ENCODE assay signal across 16 mouse cellular contexts in genomic region chr8:57455765-57456164, GRCm38 (mm10). TPM values are rescaled to one million over a fixed set of nuclear protein-coding genes. Genes with fewer than 3 reads are reported as not detected.
A peak's percentile ranks its signal among the peaks of the same experiment; 100 is the strongest.
DNase-seq lines count a peak whose midpoint lies in the region; ATAC-seq and TF ChIP-seq lines count a peak whose summit lies in the region.
"Had no signal": no experiment of that assay in that cellular context is flagged by ENCODE, and none has a peak within 500 bp of the region (broad histone marks: within the 10 kb centered on the region; RNA-seq: fewer than 3 reads in every experiment).

Scrg1 (plus strand) TSS chr8:57455923.

- no peak within 1 kb of the TSS for H3K9ac ChIP-seq in hindbrain, embryonic 16.5 days (ENCODE audit: low read depth, low read length)
- H3K9ac ChIP-seq in hindbrain, embryonic 14.5 days: no peak within 1 kb of the TSS
- H3K9ac ChIP-seq in forebrain, embryonic 16.5 days (replicated peaks; ENCODE audit: low read depth, low read length): no peak within 1 kb of the TSS
- peak within 1 kb of the TSS; percentile 12; the same call in 1 of the 2 replicates for H3K9ac ChIP-seq in limb, embryonic 14.5 days (ENCODE audit: low read depth, low read length, severe bottlenecking)
- no peak within 1 kb of the TSS for H3K9ac ChIP-seq in intestine, embryonic 16.5 days (ENCODE audit: low read depth, low read length)
- H3K9ac ChIP-seq: hindbrain, embryonic 12.5 days had no signal

- no peaks in the 10 kb centered on the region for H3K4me1 ChIP-seq in hindbrain, embryonic 16.5 days (ENCODE audit: control insufficient read depth, insufficient read depth, low read depth, low read length)
- no peaks in the 10 kb centered on the region for H3K4me1 ChIP-seq in hindbrain, embryonic 14.5 days (replicated peaks; ENCODE audit: control insufficient read depth, insufficient read depth, low read length)
- H3K4me1 ChIP-seq in forebrain, embryonic 16.5 days (replicated peaks; ENCODE audit: control insufficient read depth, insufficient read depth, low read length): peaks cover 11% of the 10 kb centered on the region
- H3K4me1 ChIP-seq in limb, embryonic 14.5 days (ENCODE audit: control insufficient read depth, insufficient read depth, low read length): peaks cover 9% of the 10 kb centered on the region; the same call in 1 of the 2 replicates
- no peaks in the 10 kb centered on the region for H3K4me1 ChIP-seq in intestine, embryonic 16.5 days (ENCODE audit: control insufficient read depth, insufficient read depth, low read length)
- H3K4me1 ChIP-seq: hindbrain, embryonic 12.5 days had no signal

- H3K27me3 ChIP-seq in hindbrain, embryonic 16.5 days (replicated peaks; ENCODE audit: control insufficient read depth, insufficient read depth, low read length): no peaks in the 10 kb centered on the region
- no peaks in the 10 kb centered on the region for H3K27me3 ChIP-seq in hindbrain, embryonic 14.5 days (ENCODE audit: control insufficient read depth, insufficient read depth, low read length)
- H3K27me3 ChIP-seq in forebrain, embryonic 16.5 days (replicated peaks; ENCODE audit: control insufficient read depth, insufficient read depth, low read length): no peaks in the 10 kb centered on the region
- no peaks in the 10 kb centered on the region for H3K27me3 ChIP-seq in limb, embryonic 14.5 days (ENCODE audit: control insufficient read depth, insufficient read depth, low read length)
- no peaks in the 10 kb centered on the region for H3K27me3 ChIP-seq in intestine, embryonic 16.5 days (replicated peaks; ENCODE audit: control insufficient read depth, insufficient read depth, low read length)
- H3K27me3 ChIP-seq: hindbrain, embryonic 12.5 days had no signal

- TF ChIP-seq CTCF in brain, embryonic 14.5 days (IDR thresholded peaks at IDR 0.05; ENCODE audit: borderline replicate concordance, extremely low read depth, insufficient read depth, insufficient read length): no peak

- no peak within 1 kb of the TSS for H3K4me3 ChIP-seq in hindbrain, embryonic 16.5 days (ENCODE audit: low read length)
- no peak within 1 kb of the TSS for H3K4me3 ChIP-seq in hindbrain, embryonic 14.5 days (replicated peaks; ENCODE audit: low read length)
- no peak within 1 kb of the TSS for H3K4me3 ChIP-seq in forebrain, embryonic 16.5 days (replicated peaks; ENCODE audit: low read length)
- H3K4me3 ChIP-seq in limb, embryonic 14.5 days (replicated peaks; ENCODE audit: low read length): peak within 1 kb of the TSS; percentile 12
- H3K4me3 ChIP-seq in intestine, embryonic 16.5 days (ENCODE audit: low read length): no peak within 1 kb of the TSS
- H3K4me3 ChIP-seq: erythroblast, embryonic 14.5 days; hindbrain, embryonic 12.5 days had no signal

- no peak for DNase-seq in hindbrain, embryonic 14.5 days (ENCODE audit: low spot score)
- peak; percentile 57 for DNase-seq in brain, embryonic 14.5 days (ENCODE audit: low read depth)
- DNase-seq in limb, embryonic 14.5 days (ENCODE audit: low spot score): no peak
- DNase-seq in kidney, postnatal 36 days: no peak
- no peak for DNase-seq in embryo, embryonic 11 days
- DNase-seq: adrenal gland, postnatal 14 days; cerebellum, adult 9-10 months; heart, adult 11 months; kidney, postnatal 14 days; lung, adult 18-20 months; thymus, adult 18-20 months had no signal

- ATAC-seq in hindbrain, embryonic 16.5 days: peak; percentile 85
- ATAC-seq in hindbrain, embryonic 14.5 days (ENCODE audit: low FRiP score): no peak
- peak; percentile 68 for ATAC-seq in forebrain, embryonic 16.5 days
- peak; percentile 61; the same call in 1 of the 2 replicates for ATAC-seq in limb, embryonic 14.5 days (ENCODE audit: low FRiP score, low read depth)
- ATAC-seq in intestine, embryonic 16.5 days: no peak

- H3K4me2 ChIP-seq in hindbrain, embryonic 16.5 days (ENCODE audit: low read length): no peak within 1 kb of the TSS
- no peak within 1 kb of the TSS for H3K4me2 ChIP-seq in hindbrain, embryonic 14.5 days (replicated peaks)
- peak within 1 kb of the TSS; percentile 20 for H3K4me2 ChIP-seq in forebrain, embryonic 16.5 days (ENCODE audit: low read length)
- H3K4me2 ChIP-seq in limb, embryonic 14.5 days (replicated peaks; ENCODE audit: low read depth, low read length, severe bottlenecking): peak within 1 kb of the TSS; percentile 27
- no peak within 1 kb of the TSS for H3K4me2 ChIP-seq in intestine, embryonic 16.5 days (ENCODE audit: low read depth, low read length)
- H3K4me2 ChIP-seq: hindbrain, embryonic 12.5 days had no signal

- WGBS in hindbrain, embryonic 16.5 days: 50% methylated on average over 3 of the region's 3 CpGs
- 70% methylated on average over 3 of the region's 3 CpGs for WGBS in hindbrain, embryonic 14.5 days
- 67% methylated on average over 3 of the region's 3 CpGs for WGBS in forebrain, embryonic 16.5 days
- 59% methylated on average over 3 of the region's 3 CpGs for WGBS in limb, embryonic 14.5 days
- 66% methylated on average over 3 of the region's 3 CpGs for WGBS in intestine, embryonic 16.5 days

- TF ChIP-seq POLR2A in brain, embryonic 14.5 days (IDR thresholded peaks at IDR 0.05; ENCODE audit: borderline replicate concordance, extremely low read depth, insufficient read depth, insufficient read length, poor library complexity, severe bottlenecking): no peak
- TF ChIP-seq POLR2A in limb, embryonic 14.5 days (IDR thresholded peaks at IDR 0.05; ENCODE audit: borderline replicate concordance, extremely low read depth, insufficient read depth, insufficient read length): no peak

- no peaks in the 10 kb centered on the region for H3K36me3 ChIP-seq in hindbrain, embryonic 16.5 days (ENCODE audit: control insufficient read depth, insufficient read depth, low read length)
- no peaks in the 10 kb centered on the region for H3K36me3 ChIP-seq in hindbrain, embryonic 14.5 days (replicated peaks; ENCODE audit: control insufficient read depth, insufficient read depth)
- H3K36me3 ChIP-seq in forebrain, embryonic 16.5 days (ENCODE audit: control insufficient read depth, insufficient read depth): no peaks in the 10 kb centered on the region
- no peaks in the 10 kb centered on the region for H3K36me3 ChIP-seq in limb, embryonic 14.5 days (ENCODE audit: control insufficient read depth, insufficient read depth, low read length)
- H3K36me3 ChIP-seq in intestine, embryonic 16.5 days (ENCODE audit: control insufficient read depth, insufficient read depth, low read length): no peaks in the 10 kb centered on the region
- H3K36me3 ChIP-seq: hindbrain, embryonic 12.5 days had no signal

- no peak within 1 kb of the TSS for H3K27ac ChIP-seq in hindbrain, embryonic 16.5 days (ENCODE audit: low read depth, low read length)
- no peak within 1 kb of the TSS for H3K27ac ChIP-seq in hindbrain, embryonic 14.5 days
- peak within 1 kb of the TSS; percentile 49 for H3K27ac ChIP-seq in forebrain, embryonic 16.5 days (ENCODE audit: low read length)
- peak within 1 kb of the TSS; percentile 53 for H3K27ac ChIP-seq in limb, embryonic 14.5 days (replicated peaks; ENCODE audit: low read depth, low read length)
- H3K27ac ChIP-seq in intestine, embryonic 16.5 days (ENCODE audit: low read length): no peak within 1 kb of the TSS
- H3K27ac ChIP-seq: hindbrain, embryonic 12.5 days had no signal

- no peaks in the 10 kb centered on the region for H3K9me3 ChIP-seq in hindbrain, embryonic 16.5 days (ENCODE audit: control insufficient read depth, low read length)
- no peaks in the 10 kb centered on the region for H3K9me3 ChIP-seq in hindbrain, embryonic 14.5 days (ENCODE audit: control insufficient read depth, low read length)
- no peaks in the 10 kb centered on the region for H3K9me3 ChIP-seq in forebrain, embryonic 16.5 days (ENCODE audit: control insufficient read depth, low read length)
- no peaks in the 10 kb centered on the region for H3K9me3 ChIP-seq in limb, embryonic 14.5 days (ENCODE audit: control insufficient read depth, low read length)
- no peaks in the 10 kb centered on the region for H3K9me3 ChIP-seq in intestine, embryonic 16.5 days (ENCODE audit: control insufficient read depth, low read length)
- H3K9me3 ChIP-seq: hindbrain, embryonic 12.5 days had no signal

RNA-seq across cellular contexts. Expression of gene Scrg1, which starts in this region (rescaled TPM):
- 13.7 and 24.4 TPM in 2 replicates for polyA plus RNA-seq in hindbrain, embryonic 16.5 days (2015; fragmentation: Nextera tagmentation; extraction: Ambion mirVana)
- 8.9 and 10.2 TPM in 2 replicates for polyA plus RNA-seq in hindbrain, embryonic 14.5 days (2014; fragmentation: Nextera tagmentation; extraction: Ambion mirVana)
- polyA plus RNA-seq in brain, embryonic 14.5 days (2012; rRNA removed): 5.3 and 5.7 TPM in 2 replicates
- 14.7 and 20.2 TPM in 2 replicates for polyA plus RNA-seq in forebrain, embryonic 16.5 days (2015; fragmentation: Nextera tagmentation; extraction: Ambion mirVana)
- polyA plus RNA-seq in limb, embryonic 14.5 days (2012; rRNA removed): 38.9 and 39.5 TPM in 2 replicates
- polyA plus RNA-seq in limb, embryonic 14.5 days (2014; fragmentation: Nextera tagmentation; extraction: Ambion mirVana): 23.7 and 24.1 TPM in 2 replicates
- polyA plus RNA-seq in intestine, embryonic 16.5 days (2015; fragmentation: Nextera tagmentation; extraction: Ambion mirVana): 0.27 TPM in 1 of 2 replicates, not detected in the other
- polyA plus RNA-seq: erythroblast, embryonic 14.5 days had no signal

Comparison
In these comparisons a context has a peak if more than half of its experiments do, and no peak if none do; other contexts are left out.
1. ATAC-seq: peak in hindbrain, embryonic 16.5 days (single experiment), forebrain, embryonic 16.5 days (single experiment) and limb, embryonic 14.5 days (single experiment); none in hindbrain, embryonic 14.5 days (single experiment) and intestine, embryonic 16.5 days (single experiment).
2. H3K27ac ChIP-seq: peak in forebrain, embryonic 16.5 days (single experiment) and limb, embryonic 14.5 days (single experiment); none in hindbrain, embryonic 16.5 days (single experiment), hindbrain, embryonic 14.5 days (single experiment) and intestine, embryonic 16.5 days (single experiment).
3. H3K4me2 ChIP-seq: peak in forebrain, embryonic 16.5 days (single experiment) and limb, embryonic 14.5 days (single experiment); none in hindbrain, embryonic 16.5 days (single experiment), hindbrain, embryonic 14.5 days (single experiment) and intestine, embryonic 16.5 days (single experiment).